Mouse (Mus musculus): Measurements from ENCODE around the gene Med20.

- no peak for TF ChIP-seq CTCF (conservative IDR thresholded peaks at IDR 0.05; ENCODE audit: insufficient read depth, insufficient read length, low read depth, low read length)
- TF ChIP-seq POLR2A (IDR thresholded peaks at IDR 0.05; ENCODE audit: low read depth, low read length): no peak
These were observed 51.8 kb downstream of the Med20 start for GRCm38 (mm10) chr17:47663009-47663713.
